Mouse (Mus musculus) forebrain, postnatal 0 days (tissue): ENCODE results near the gene Aak1. TPM values are rescaled to one million over a fixed set of nuclear protein-coding genes. Genes with fewer than 3 reads are reported as not detected.

Experiments used
- ATAC-seq: fragments of 200-750 bp; cut with Nextera tagmentation; 2 replicates; pipeline ENCODE4 v1.8.0; 2017; ENCODE audit warnings: mild to moderate bottlenecking, moderate library complexity
- DNase-seq: peaks from one replicate; pipeline ENCODE4 v3.0.0-alpha.2; 2015
- H3K27ac ChIP-seq: fragments of 300-500 bp; sonication (generic); 2 replicates; pipeline ENCODE4 v1.5.1; 2014; ENCODE audit warnings: low read depth, mild to moderate bottlenecking, antibody characterized with exemption, low read length, moderate library complexity, mixed read lengths
- H3K27me3 ChIP-seq: fragments of 300-500 bp; sonication (generic); 2 replicates; pipeline ENCODE4 v1.6.1; 2014; ENCODE audit warnings: mild to moderate bottlenecking, low read length, mixed read lengths; ENCODE audit not compliant: insufficient read depth
- H3K36me3 ChIP-seq: fragments of 300-500 bp; sonication (generic); 2 replicates; pipeline ENCODE4 v1.6.1; 2014; ENCODE audit warnings: mild to moderate bottlenecking, moderate library complexity; ENCODE audit not compliant: insufficient read depth
- H3K4me1 ChIP-seq: fragments of 300-500 bp; sonication (generic); 2 replicates; pipeline ENCODE4 v1.6.1; 2014; ENCODE audit warnings: antibody characterized with exemption; ENCODE audit not compliant: insufficient read depth
- H3K4me2 ChIP-seq: fragments of 300-500 bp; sonication (generic); 2 replicates; pipeline ENCODE4 v1.6.1; 2014; ENCODE audit warnings: low read depth, mild to moderate bottlenecking, moderate library complexity
- H3K4me3 ChIP-seq: fragments of 300-500 bp; sonication (generic); 2 replicates; pipeline ENCODE4 v1.5.1; 2014; ENCODE audit warnings: low read depth, low read length, mixed read lengths
- H3K9ac ChIP-seq: fragments of 300-500 bp; sonication (generic); 2 replicates; pipeline ENCODE4 v1.6.1; 2014; ENCODE audit warnings: mild to moderate bottlenecking
- H3K9me3 ChIP-seq: fragments of 300-500 bp; sonication (generic); 2 replicates; pipeline ENCODE4 v1.6.1; 2016; ENCODE audit warnings: low read length
- CTCF ChIP-seq: sonication (generic); IDR thresholded peaks from 2 replicates; pipeline ENCODE4 v1.5.1; 2016; ENCODE audit warnings: antibody characterized with exemption, control low read depth, low read depth
- WGBS: fragments of 180-500 bp; shearing (Covaris S2); extraction: QIAGEN DNeasy Blood & Tissue Kit; methylation state at CpG from one replicate; pipeline ENCODE4 v1.1.7; 2014; 5-methylcytosine and 5-hydroxymethylcytosine counted together
- polyA plus RNA-seq: library from polyadenylated mRNA; unstranded; fragments of >200 nt; fragmentation: Nextera tagmentation; extraction: Ambion mirVana; gene quantifications from 2 replicates; pipeline ENCODE4 v1.2.1, GENCODE M21; 2015
- total RNA-seq: library from RNA; depleted of rRNA; stranded (reverse); fragments of >200 nt; gene quantifications from 2 replicates; pipeline ENCODE4 v1.2.3, GENCODE M21; 2014

The Aak1 gene
- total and polyA plus RNA-seq, 2 experiments from 2014 or later: 31.0 to 57.6 TPM

DNA sequence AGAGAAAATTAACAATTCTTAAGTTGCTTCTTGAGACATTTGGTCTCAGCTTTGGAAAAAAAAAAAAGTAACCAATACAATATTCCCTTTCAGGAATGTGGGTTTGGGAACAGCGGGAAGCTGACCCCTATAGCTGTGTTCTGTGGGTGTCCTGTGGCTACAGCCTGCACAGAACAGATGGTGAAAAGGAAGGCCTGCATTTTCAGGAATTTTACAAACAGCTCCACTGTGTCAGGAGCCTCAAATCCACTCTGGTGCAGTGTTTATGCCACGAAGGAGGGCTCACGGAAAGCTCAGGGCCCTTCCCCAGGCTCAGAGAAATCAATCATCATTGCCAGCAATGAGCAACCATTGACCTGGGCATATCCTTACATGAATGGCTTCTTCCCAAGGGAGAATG lies 34.4 kb upstream of the Aak1 start:
- Histone ChIP-seq H3K9me3 (no peaks in the 10 kb centered on the region), H3K36me3 (no peaks in the 10 kb centered on the region), H3K4me2 (peak overlapping the region; percentile 34; the same call in 1 of the 2 replicates), H3K9ac (0 out of 2 replicates have a peak overlapping the region, but pooled peaks have one; percentile 15), H3K27me3 (no peaks in the 10 kb centered on the region), H3K4me3 (no peak overlapping the region), H3K4me1 (peaks cover 3% of the 10 kb centered on the region; the same call in 1 of the 2 replicates), H3K27ac (0 out of 2 replicates have a peak overlapping the region, but pooled peaks have one; percentile 37)
- WGBS: 31% methylated on average over 3 of the region's 3 CpGs
- no peak for TF ChIP-seq CTCF
- no peak for DNase-seq
- ATAC-seq: peak; percentile 20; the same call in 1 of the 2 replicates

DNA sequence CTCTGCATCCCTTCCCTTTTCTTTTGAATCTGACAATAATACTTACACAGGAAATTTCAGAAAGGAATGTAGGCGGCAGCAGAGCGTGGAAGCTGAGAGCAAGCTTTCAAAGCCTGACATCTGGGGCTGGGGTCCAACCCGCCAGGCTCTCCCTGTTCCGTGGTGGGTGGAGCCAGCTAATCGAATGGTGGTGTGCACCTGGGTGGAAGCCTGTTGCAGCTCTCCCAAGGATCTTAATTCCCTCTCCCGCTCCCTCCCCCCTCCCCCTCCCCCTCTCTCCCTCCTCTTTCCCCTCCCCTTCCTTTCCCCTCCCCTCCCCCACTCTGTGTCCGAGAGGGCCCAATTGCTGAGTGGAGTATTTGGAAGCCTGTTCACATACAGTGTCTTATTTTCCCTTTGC lies 33.9 kb upstream of the Aak1 start:
- Histone ChIP-seq H3K27me3 (no peaks in the 10 kb centered on the region), H3K4me3 (no peak overlapping the region), H3K9ac (0 out of 2 replicates have a peak overlapping the region, but pooled peaks have one; percentile 15), H3K36me3 (no peaks in the 10 kb centered on the region), H3K4me1 (no peaks in the 10 kb centered on the region), H3K9me3 (no peaks in the 10 kb centered on the region), H3K27ac (0 out of 2 replicates have a peak overlapping the region, but pooled peaks have one; percentile 37), H3K4me2 (peak overlapping the region; percentile 34)
- DNase-seq: peak; percentile 50
- no peak for TF ChIP-seq CTCF
- peak; percentile 51; the same call in 1 of the 2 replicates for ATAC-seq
- 7% methylated on average over 7 of the region's 7 CpGs for WGBS

DNA sequence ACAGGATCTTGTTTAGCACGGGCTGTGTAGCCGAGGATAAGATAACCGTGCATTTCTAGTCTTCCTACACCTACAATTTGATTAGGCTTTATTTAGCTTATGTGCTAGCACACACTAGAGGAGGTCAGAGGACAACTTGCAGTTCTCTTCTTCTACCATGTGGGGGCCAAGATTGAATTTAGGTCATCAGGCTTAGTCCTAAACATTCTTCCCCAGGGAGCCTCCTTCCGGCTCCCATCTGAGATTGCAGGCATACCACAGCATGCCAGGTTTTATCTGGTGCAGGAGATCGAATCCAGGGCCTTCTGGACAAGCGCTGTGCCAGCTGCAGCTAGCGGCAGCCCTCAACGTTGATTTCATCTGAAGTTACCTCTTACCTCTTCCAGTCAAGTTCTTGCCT lies 32.7 kb upstream of the Aak1 start:
- 21% methylated on average over 8 of the region's 8 CpGs for WGBS
- peak; percentile 45 for DNase-seq
- 0 out of 2 replicates have a peak, but pooled peaks have one; percentile 23 for ATAC-seq

DNA sequence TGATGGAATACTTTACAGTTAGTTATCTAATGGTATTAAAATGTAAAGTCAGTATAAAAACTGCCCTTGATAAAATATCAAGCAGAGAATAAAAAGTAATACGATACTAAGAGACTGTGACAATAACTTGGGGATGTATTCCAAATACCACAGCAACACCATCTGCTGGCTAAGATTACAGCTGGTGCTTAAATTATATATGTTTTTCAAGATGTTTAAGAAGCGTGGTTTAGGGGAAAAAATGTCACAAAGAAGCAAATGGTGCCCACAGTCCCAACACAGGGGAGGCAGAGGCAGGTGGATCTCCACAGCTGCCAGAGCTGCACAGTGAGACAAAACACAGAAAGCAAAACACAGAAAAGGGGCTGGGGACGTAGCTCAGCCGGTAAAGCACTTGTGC lies 30.4 kb upstream of the Aak1 start:
- H3K4me2 ChIP-seq: no peak overlapping the region
- 0 out of 2 replicates have a peak, but pooled peaks cover 5% of the 10 kb centered on the region for H3K4me1 ChIP-seq
- no peak overlapping the region for H3K4me3 ChIP-seq
- no peak for DNase-seq
- 74% methylated on average over 4 of the region's 4 CpGs for WGBS
- TF ChIP-seq CTCF: no peak
- no peaks in the 10 kb centered on the region for H3K9me3 ChIP-seq
- H3K27ac ChIP-seq: no peak overlapping the region
- H3K9ac ChIP-seq: no peak overlapping the region
- H3K36me3 ChIP-seq: no peaks in the 10 kb centered on the region
- no peak for ATAC-seq
- no peaks in the 10 kb centered on the region for H3K27me3 ChIP-seq

More for the DNA sequence above, 32.7 kb upstream of the Aak1 start:
- TF ChIP-seq CTCF: peak; percentile 59
- Histone ChIP-seq H3K27me3 (no peaks in the 10 kb centered on the region), H3K27ac (no peak overlapping the region), H3K4me3 (no peak overlapping the region), H3K36me3 (no peaks in the 10 kb centered on the region), H3K4me1 (no peaks in the 10 kb centered on the region), H3K9me3 (no peaks in the 10 kb centered on the region), H3K9ac (no peak overlapping the region), H3K4me2 (no peak overlapping the region)

DNA sequence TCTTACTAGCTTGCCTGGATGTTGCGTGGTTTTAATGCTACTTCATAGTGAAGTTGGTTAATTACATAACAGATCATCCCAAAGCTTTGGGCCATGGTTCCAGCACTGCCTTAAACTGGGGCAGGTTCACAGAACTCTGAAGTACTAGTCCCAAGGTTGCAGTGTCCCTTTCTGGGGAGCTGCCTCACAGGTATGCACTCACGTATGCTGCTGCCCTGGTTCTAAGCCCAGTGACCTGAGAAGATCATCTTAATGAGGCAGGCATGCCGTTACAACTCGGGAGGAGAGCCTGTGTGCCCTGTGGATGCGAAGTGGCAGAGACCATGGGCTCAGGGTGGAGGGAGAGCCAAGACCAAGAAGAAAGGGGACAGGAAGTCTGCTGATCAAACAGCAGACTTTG lies 29.4 kb upstream of the Aak1 start:
- Histone ChIP-seq H3K9me3 (no peaks in the 10 kb centered on the region), H3K27ac (no peak overlapping the region), H3K4me3 (no peak overlapping the region), H3K4me2 (no peak overlapping the region), H3K4me1 (0 out of 2 replicates have a peak, but pooled peaks cover 5% of the 10 kb centered on the region), H3K36me3 (no peaks in the 10 kb centered on the region), H3K27me3 (no peaks in the 10 kb centered on the region), H3K9ac (no peak overlapping the region)
- 78% methylated on average over 5 of the region's 5 CpGs for WGBS
- ATAC-seq (no peak), DNase-seq (no peak)
- TF ChIP-seq CTCF: no peak

DNA sequence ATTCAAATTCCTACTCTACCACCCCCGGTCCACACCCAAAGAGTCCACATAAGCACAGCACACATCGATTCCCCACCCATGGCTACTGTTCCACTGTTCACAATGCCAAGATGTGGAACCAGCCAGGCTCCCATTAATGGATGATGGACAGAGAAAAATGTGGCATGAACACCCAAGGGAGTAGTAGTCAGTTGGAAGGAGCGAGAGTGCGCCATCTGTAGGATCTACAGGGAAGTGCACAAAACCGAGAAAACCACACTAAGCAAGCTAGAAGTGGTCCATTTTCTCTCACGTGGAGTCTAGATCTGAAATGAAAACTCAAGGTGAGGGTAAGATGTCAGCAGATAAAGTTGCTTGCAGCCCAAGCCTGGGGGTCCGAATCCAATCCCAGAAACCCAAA lies 28.6 kb upstream of the Aak1 start:
- peak; percentile 51 for TF ChIP-seq CTCF
- Histone ChIP-seq H3K27ac (no peak overlapping the region), H3K27me3 (no peaks in the 10 kb centered on the region), H3K9me3 (no peaks in the 10 kb centered on the region), H3K36me3 (no peaks in the 10 kb centered on the region), H3K4me3 (no peak overlapping the region), H3K4me1 (0 out of 2 replicates have a peak, but pooled peaks cover 5% of the 10 kb centered on the region), H3K9ac (no peak overlapping the region), H3K4me2 (no peak overlapping the region)
- WGBS: 64% methylated on average over 7 of the region's 7 CpGs
- DNase-seq: no peak
- ATAC-seq: no peak

DNA sequence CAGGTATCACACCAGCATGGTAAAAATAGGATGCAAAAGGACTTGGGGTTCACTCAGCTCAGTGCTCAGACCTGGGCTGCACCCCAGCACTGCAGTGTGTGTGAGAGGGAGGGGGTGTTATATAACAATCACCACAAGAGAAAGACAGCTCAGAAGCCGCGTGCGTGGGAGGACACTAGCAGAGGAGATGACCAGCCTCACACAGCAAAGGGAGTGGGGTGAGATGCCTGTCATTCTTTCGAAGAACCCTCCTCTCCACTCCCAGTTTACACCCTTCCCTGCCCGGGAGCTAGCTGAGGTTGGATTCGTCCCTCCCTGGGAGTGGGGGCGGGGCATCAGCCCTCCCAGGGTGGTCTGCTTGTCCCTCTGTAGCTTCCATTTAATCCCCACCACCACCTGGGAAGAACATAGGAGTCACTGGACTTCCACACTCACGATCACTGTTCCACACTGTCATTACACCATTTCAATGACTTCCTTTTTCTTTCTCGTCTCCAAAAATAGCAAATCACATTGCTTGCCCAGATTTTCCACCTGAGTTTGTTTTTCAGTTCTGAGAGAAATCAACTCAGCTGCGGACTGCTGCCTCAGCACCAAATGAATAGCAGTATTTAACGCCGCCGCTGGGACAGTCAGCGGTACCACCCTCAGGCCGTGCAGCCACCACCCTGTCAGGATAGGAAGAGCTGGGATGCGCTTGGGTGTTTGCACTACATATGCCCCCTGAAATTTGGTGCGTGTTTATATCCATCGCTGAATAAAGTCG lies 26.8 kb upstream of the Aak1 start:
- TF ChIP-seq CTCF: no peak
- DNase-seq: peak; percentile 44
- 0 out of 2 replicates have a peak, but pooled peaks cover 5% of the 10 kb centered on the region for H3K4me1 ChIP-seq
- 5% methylated on average over 19 of the region's 19 CpGs for WGBS
- no peaks in the 10 kb centered on the region for H3K36me3 ChIP-seq
- H3K9ac ChIP-seq: peak overlapping the region; percentile 33; the same call in 1 of the 2 replicates
- H3K4me3 ChIP-seq: peak overlapping the region; percentile 27
- H3K9me3 ChIP-seq: no peaks in the 10 kb centered on the region
- peak; percentile 63 for ATAC-seq
- H3K27me3 ChIP-seq: no peaks in the 10 kb centered on the region
- H3K4me2 ChIP-seq: peak overlapping the region; percentile 49
- H3K27ac ChIP-seq: no peak overlapping the region
